Mouse (Mus musculus): ENCODE measurements around the gene Slc25a20.

GRCm38 (mm10) chr9:108704591-108704990, 42.7 kb downstream of the Slc25a20 start:
- TF ChIP-seq EP300 (optimal IDR thresholded peaks at IDR 0.05) (no peak), CTCF (IDR thresholded peaks at IDR 0.05; ENCODE audit: low read depth) (no peak)

Measured in stomach, postnatal 0 days (tissue).